Mouse (Mus musculus) forebrain, embryonic 12.5 days (tissue): Measurements from ENCODE around the gene Ptprj. TPM values are rescaled to one million over a fixed set of nuclear protein-coding genes. Genes with fewer than 3 reads are reported as not detected.

Source experiments
- ATAC-seq: fragments of 200-750 bp; cut with Nextera tagmentation; 2 replicates; pipeline ENCODE4 v1.8.0; 2017; ENCODE audit warnings: moderate TSS enrichment; ENCODE audit not compliant: low FRiP score
- H3K27ac ChIP-seq: fragments of 300-500 bp; sonication (generic); 2 replicates; pipeline ENCODE4 v1.5.1; 2016; ENCODE audit warnings: mild to moderate bottlenecking
- H3K27me3 ChIP-seq: fragments of 300-500 bp; sonication (generic); 2 replicates; pipeline ENCODE4 v1.6.1; 2016; ENCODE audit warnings: mild to moderate bottlenecking
- H3K36me3 ChIP-seq: fragments of 300-500 bp; sonication (generic); replicated peaks from 2 replicates; pipeline ENCODE4 v1.6.1; 2016; ENCODE audit warnings: mild to moderate bottlenecking
- H3K4me1 ChIP-seq: fragments of 300-500 bp; sonication (generic); 2 replicates; pipeline ENCODE4 v1.6.1; 2016
- H3K4me2 ChIP-seq: fragments of 300-500 bp; sonication (generic); 2 replicates; pipeline ENCODE4 v1.6.1; 2016; ENCODE audit warnings: mild to moderate bottlenecking, moderate library complexity
- H3K4me3 ChIP-seq: fragments of 300-500 bp; sonication (generic); replicated peaks from 2 replicates; pipeline ENCODE4 v1.5.1; 2016; ENCODE audit warnings: mild to moderate bottlenecking
- H3K9ac ChIP-seq: fragments of 300-500 bp; sonication (generic); 2 replicates; pipeline ENCODE4 v1.6.1; 2016; ENCODE audit warnings: mild to moderate bottlenecking
- H3K9me3 ChIP-seq: fragments of 300-500 bp; sonication (generic); 2 replicates; pipeline ENCODE4 v1.6.1; 2016
- WGBS: fragments of 180-500 bp; shearing (Covaris S2); methylation state at CpG from one replicate; pipeline ENCODE4 v1.1.7; 2016; 5-methylcytosine and 5-hydroxymethylcytosine counted together
- polyA plus RNA-seq: library from polyadenylated mRNA; unstranded; fragments of >200 nt; fragmentation: Nextera tagmentation; extraction: Ambion mirVana; gene quantifications from 2 replicates; pipeline ENCODE4 v1.2.1, GENCODE M21; 2016

Ptprj gene
- polyA plus RNA-seq, 1 experiment from 2014 or later: 2.1 TPM

GRCm38 (mm10) chr2:90584506-90584905, 4.1 kb upstream of the Ptprj start:
- H3K27me3 ChIP-seq: peaks cover 9% of the 10 kb centered on the region; the same call in 1 of the 2 replicates
- 44% methylated on average over 4 of the region's 4 CpGs for WGBS
- no peaks in the 10 kb centered on the region for H3K9me3 ChIP-seq
- peaks cover 5% of the 10 kb centered on the region for H3K4me1 ChIP-seq
- H3K4me2 ChIP-seq: no peak overlapping the region
- H3K27ac ChIP-seq: no peak overlapping the region
- ATAC-seq: no peak
- H3K9ac ChIP-seq: no peak overlapping the region
- H3K4me3 ChIP-seq: no peak overlapping the region
- H3K36me3 ChIP-seq: no peaks in the 10 kb centered on the region

- H3K27ac ChIP-seq: no peak overlapping the region
- H3K27me3 ChIP-seq: peaks cover 9% of the 10 kb centered on the region; the same call in 1 of the 2 replicates
- H3K9ac ChIP-seq: no peak overlapping the region
- H3K9me3 ChIP-seq: no peaks in the 10 kb centered on the region
- H3K4me1 ChIP-seq: peaks cover 8% of the 10 kb centered on the region
- no peak overlapping the region for H3K4me3 ChIP-seq
- ATAC-seq: no peak
- no peaks in the 10 kb centered on the region for H3K36me3 ChIP-seq
- 23% methylated on average over 5 of the region's 5 CpGs for WGBS
- no peak overlapping the region for H3K4me2 ChIP-seq
These were observed 3.2 kb upstream of the Ptprj start for GRCm38 (mm10) chr2:90583628-90584131.

GRCm38 (mm10) chr2:90582814-90583213, 2.4 kb upstream of the Ptprj start:
- no peak overlapping the region for H3K9ac ChIP-seq
- no peak overlapping the region for H3K4me2 ChIP-seq
- no peak overlapping the region for H3K27ac ChIP-seq
- H3K27me3 ChIP-seq: peaks cover 9% of the 10 kb centered on the region; the same call in 1 of the 2 replicates
- H3K9me3 ChIP-seq: no peaks in the 10 kb centered on the region
- H3K4me1 ChIP-seq: peaks cover 8% of the 10 kb centered on the region
- 47% methylated on average over 2 of the region's 2 CpGs for WGBS
- H3K4me3 ChIP-seq: no peak overlapping the region
- H3K36me3 ChIP-seq: no peaks in the 10 kb centered on the region
- no peak for ATAC-seq

- Histone ChIP-seq H3K36me3 (no peaks in the 10 kb centered on the region), H3K27me3 (peaks cover 9% of the 10 kb centered on the region; the same call in 1 of the 2 replicates), H3K4me2 (no peak overlapping the region), H3K9ac (no peak overlapping the region), H3K4me1 (peaks cover 8% of the 10 kb centered on the region), H3K9me3 (no peaks in the 10 kb centered on the region), H3K27ac (no peak overlapping the region), H3K4me3 (no peak overlapping the region)
- ATAC-seq: no peak
- WGBS: 86% methylated on average over 4 of the region's 4 CpGs
These were observed 1.9 kb upstream of the Ptprj start for GRCm38 (mm10) chr2:90582311-90582710.

GRCm38 (mm10) chr2:90581796-90582125, 1.3 kb upstream of the Ptprj start:
- ATAC-seq: no peak
- 58% methylated on average over 1 of the region's 1 CpGs for WGBS

GRCm38 (mm10) chr2:90581006-90581795, 754 bp upstream of the Ptprj start:
- Histone ChIP-seq H3K4me1 (peaks cover 8% of the 10 kb centered on the region), H3K9ac (peak overlapping the region; percentile 92), H3K27ac (peak overlapping the region; percentile 83), H3K9me3 (no peaks in the 10 kb centered on the region), H3K4me2 (peak overlapping the region; percentile 97), H3K27me3 (peaks cover 9% of the 10 kb centered on the region; the same call in 1 of the 2 replicates), H3K4me3 (peak overlapping the region; percentile 83), H3K36me3 (no peaks in the 10 kb centered on the region)
- WGBS: 14% methylated on average over 11 of the region's 11 CpGs
- ATAC-seq: no peak; the same call in 1 of the 2 replicates

More at GRCm38 (mm10) chr2:90581796-90582125, 1.3 kb upstream of the Ptprj start:
- Histone ChIP-seq H3K4me1 (peaks cover 8% of the 10 kb centered on the region), H3K9me3 (no peaks in the 10 kb centered on the region), H3K36me3 (no peaks in the 10 kb centered on the region), H3K4me3 (no peak overlapping the region), H3K9ac (no peak overlapping the region), H3K4me2 (no peak overlapping the region), H3K27me3 (peaks cover 9% of the 10 kb centered on the region; the same call in 1 of the 2 replicates), H3K27ac (no peak overlapping the region)

GRCm38 (mm10) chr2:90579728-90580235, 665 bp downstream of the Ptprj start:
- Histone ChIP-seq H3K27me3 (peaks cover 9% of the 10 kb centered on the region; the same call in 1 of the 2 replicates), H3K9ac (peak overlapping the region; percentile 92), H3K9me3 (no peaks in the 10 kb centered on the region), H3K4me3 (peak overlapping the region; percentile 83), H3K4me2 (peak overlapping the region; percentile 97), H3K27ac (peak overlapping the region; percentile 83), H3K36me3 (no peaks in the 10 kb centered on the region), H3K4me1 (peaks cover 8% of the 10 kb centered on the region)
- peak; percentile 73 for ATAC-seq
- under 1% methylated on average over 35 of the region's 44 CpGs for WGBS

- Histone ChIP-seq H3K36me3 (no peaks in the 10 kb centered on the region), H3K27me3 (peaks cover 9% of the 10 kb centered on the region; the same call in 1 of the 2 replicates), H3K27ac (no peak overlapping the region; the same call in 1 of the 2 replicates), H3K4me2 (peak overlapping the region; percentile 97), H3K9ac (peak overlapping the region; percentile 92), H3K4me1 (peaks cover 8% of the 10 kb centered on the region), H3K9me3 (no peaks in the 10 kb centered on the region), H3K4me3 (peak overlapping the region; percentile 83)
- peak; percentile 12; the same call in 1 of the 2 replicates for ATAC-seq
- 3% methylated on average over 23 of the region's 23 CpGs for WGBS
These were observed 1.3 kb downstream of the Ptprj start for GRCm38 (mm10) chr2:90579038-90579727.

- Histone ChIP-seq H3K27me3 (peaks cover 9% of the 10 kb centered on the region; the same call in 1 of the 2 replicates), H3K4me3 (no peak overlapping the region), H3K4me1 (peaks cover 8% of the 10 kb centered on the region), H3K36me3 (no peaks in the 10 kb centered on the region), H3K27ac (no peak overlapping the region), H3K9ac (no peak overlapping the region), H3K9me3 (no peaks in the 10 kb centered on the region), H3K4me2 (no peak overlapping the region)
- no peak for ATAC-seq
- 91% methylated on average over 7 of the region's 7 CpGs for WGBS
These were observed 2.8 kb downstream of the Ptprj start for GRCm38 (mm10) chr2:90577451-90578279.

GRCm38 (mm10) chr2:90576936-90577335, 3.5 kb downstream of the Ptprj start:
- no peak overlapping the region for H3K4me2 ChIP-seq
- WGBS: 45% methylated on average over 1 of the region's 1 CpGs
- H3K4me1 ChIP-seq: peaks cover 8% of the 10 kb centered on the region
- H3K9ac ChIP-seq: no peak overlapping the region
- no peaks in the 10 kb centered on the region for H3K9me3 ChIP-seq
- H3K27me3 ChIP-seq: peaks cover 4% of the 10 kb centered on the region; the same call in 1 of the 2 replicates
- no peak for ATAC-seq
- no peak overlapping the region for H3K27ac ChIP-seq
- no peaks in the 10 kb centered on the region for H3K36me3 ChIP-seq
- H3K4me3 ChIP-seq: no peak overlapping the region

GRCm38 (mm10) chr2:90576411-90576810, 4.0 kb downstream of the Ptprj start:
- H3K36me3 ChIP-seq: no peaks in the 10 kb centered on the region
- no peaks in the 10 kb centered on the region for H3K9me3 ChIP-seq
- no peak overlapping the region for H3K9ac ChIP-seq
- WGBS: 87% methylated on average over 6 of the region's 6 CpGs
- no peak for ATAC-seq
- no peaks in the 10 kb centered on the region for H3K27me3 ChIP-seq
- H3K4me3 ChIP-seq: no peak overlapping the region
- no peak overlapping the region for H3K27ac ChIP-seq
- H3K4me1 ChIP-seq: peaks cover 8% of the 10 kb centered on the region
- H3K4me2 ChIP-seq: no peak overlapping the region
